Mouse (Mus musculus): ENCODE measurements around the gene Fam221a.

DNA sequence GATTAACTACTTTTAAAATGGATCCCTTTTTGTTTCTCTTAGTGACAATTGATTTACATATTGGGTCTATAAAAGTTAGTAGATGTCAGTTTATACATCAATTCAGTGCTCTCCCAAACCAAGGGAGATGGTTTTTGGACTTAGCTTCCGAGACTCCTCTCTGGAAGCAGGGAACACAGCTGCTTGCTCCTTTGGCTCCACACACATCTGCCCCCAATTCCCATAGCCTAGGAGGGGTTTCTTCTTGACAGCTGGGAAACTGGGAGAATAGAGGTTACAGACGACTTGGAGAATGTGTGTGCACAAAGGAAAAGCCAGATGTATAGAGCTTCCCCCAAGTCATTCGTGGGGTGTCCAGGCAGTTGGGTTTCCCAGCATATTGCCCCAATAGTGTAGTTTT lies 673 bp downstream of the Fam221a start:
- no peak for TF ChIP-seq POLR2A (IDR thresholded peaks at IDR 0.05; ENCODE audit: borderline replicate concordance, insufficient read depth, low read length)
- TF ChIP-seq CTCF (IDR thresholded peaks at IDR 0.05; ENCODE audit: borderline replicate concordance, insufficient read depth, low read depth, low read length), result no peak

Data from cerebellum, adult 2 months (tissue).